Mouse (Mus musculus) B cell, adult 2 months (primary cell): ENCODE measurements around the gene Emp3.

Experiments
- DNase-seq, 2 experiments: peaks; one replicate each; pipeline ENCODE4 v3.0.0; 2022

The Emp3 gene

DNA sequence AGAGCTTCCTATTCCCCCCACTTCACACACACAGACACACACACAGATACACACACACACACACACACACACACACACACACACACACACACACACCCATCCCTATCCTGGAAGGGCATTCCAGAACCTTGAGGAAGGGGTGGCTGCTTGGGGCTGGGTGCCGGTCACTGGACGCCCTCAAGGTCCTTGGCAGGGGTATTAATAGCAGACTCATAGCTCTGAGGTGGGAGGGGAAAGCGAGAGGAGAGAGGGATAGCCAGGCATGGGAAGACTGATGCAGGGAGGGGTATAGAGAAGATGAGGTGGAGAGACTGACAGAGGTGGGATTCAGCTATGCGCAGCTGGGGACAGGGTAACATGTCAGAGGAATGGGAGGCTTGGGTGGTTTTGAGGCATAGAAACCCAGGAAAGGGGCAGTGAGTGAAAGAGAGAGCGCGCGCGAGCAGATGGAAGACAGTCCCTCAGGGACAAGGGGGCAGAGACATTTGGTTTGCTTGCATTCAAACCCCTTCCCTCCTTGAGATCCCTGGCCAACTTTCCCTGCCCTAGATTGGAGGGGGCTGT lies 52.0 kb downstream of the Emp3 start:
- DNase-seq = no peak
